Mouse (Mus musculus) ES-Bruce4 (cell line): Measurements from ENCODE around the gene Cytip. TPM values are rescaled to one million over a fixed set of nuclear protein-coding genes. Genes with fewer than 3 reads are reported as not detected.

Source experiments
- H3K27ac ChIP-seq: 2 replicates; pipeline ENCODE4 v1.5.1; 2012; ENCODE audit warnings: low read length, inconsistent platforms; ENCODE audit not compliant: insufficient read depth
- H3K27me3 ChIP-seq: 2 replicates; pipeline ENCODE4 v1.6.1; 2012; ENCODE audit warnings: mild to moderate bottlenecking, low read length, inconsistent platforms; ENCODE audit not compliant: control insufficient read depth, poor library complexity, insufficient read depth, severe bottlenecking
- H3K36me3 ChIP-seq: 2 replicates; pipeline ENCODE4 v1.6.1; 2012; ENCODE audit warnings: inconsistent platforms, mild to moderate bottlenecking, low read length, moderate library complexity; ENCODE audit not compliant: control insufficient read depth, poor library complexity, insufficient read depth, severe bottlenecking
- H3K4me1 ChIP-seq: one replicate; pipeline ENCODE4 v1.8.1; 2011; ENCODE audit warnings: low read length; ENCODE audit not compliant: control insufficient read depth, insufficient read depth
- H3K4me3 ChIP-seq: 2 replicates; pipeline ENCODE4 v1.5.1; 2011; ENCODE audit warnings: low read depth, mild to moderate bottlenecking, low read length
- H3K9ac ChIP-seq: 2 replicates; pipeline ENCODE4 v1.6.1; 2012; ENCODE audit warnings: low read depth, mild to moderate bottlenecking, inconsistent platforms; ENCODE audit not compliant: poor library complexity, severe bottlenecking
- H3K9me3 ChIP-seq: replicated peaks from 2 replicates; pipeline ENCODE4 v1.6.1; 2012; ENCODE audit warnings: mild to moderate bottlenecking, low read length, inconsistent platforms; ENCODE audit not compliant: control insufficient read depth, poor library complexity, insufficient read depth, severe bottlenecking
- CTCF ChIP-seq: IDR thresholded peaks from one replicate; pipeline ENCODE4 v1.8.1; 2011; ENCODE audit warnings: low read depth, low read length
- EP300 ChIP-seq: IDR thresholded peaks from 2 replicates; pipeline ENCODE4 v1.6.1; 2011; ENCODE audit warnings: low read depth, low read length; ENCODE audit not compliant: insufficient read depth
- POLR2A ChIP-seq: IDR thresholded peaks from one replicate; pipeline ENCODE4 v1.8.1; 2011; ENCODE audit warnings: low read length; ENCODE audit not compliant: insufficient read depth
- polyA plus RNA-seq: library from polyadenylated mRNA; stranded (reverse); fragments of >200 nt; gene quantifications from 2 replicates; pipeline ENCODE4 v1.2.4, GENCODE M21; 2011; ENCODE audit warnings: low read depth; ENCODE audit not compliant: missing spikeins, insufficient read depth, insufficient read length

The Cytip gene
- polyA plus RNA-seq, 1 experiment = not detected

DNA sequence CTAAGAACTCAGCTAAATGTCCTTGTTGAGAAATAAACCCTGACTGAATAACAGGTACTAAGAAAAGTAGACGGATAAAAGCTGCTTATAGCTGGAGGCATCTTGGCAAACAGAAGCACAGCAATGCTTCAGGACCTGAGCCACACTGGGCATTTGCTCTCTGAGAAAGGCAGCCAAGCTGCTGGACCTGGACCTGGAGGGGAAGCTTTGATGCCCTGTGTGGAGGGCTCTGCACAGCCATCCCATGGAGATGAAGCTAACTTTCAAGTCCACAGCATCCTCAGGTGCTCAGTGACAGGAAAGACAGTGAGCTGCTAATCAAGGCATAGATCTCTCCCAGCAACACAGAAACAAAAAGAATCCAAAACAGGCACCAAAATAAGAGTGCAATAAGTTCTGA, 54.8 kb downstream of the Cytip start:
- Histone ChIP-seq H3K9me3 (no peaks in the 10 kb centered on the region), H3K27me3 (no peaks in the 10 kb centered on the region), H3K4me3 (no peak overlapping the region), H3K36me3 (no peaks in the 10 kb centered on the region), H3K4me1 (no peaks in the 10 kb centered on the region), H3K9ac (no peak overlapping the region), H3K27ac (no peak overlapping the region)
- no peak for TF ChIP-seq CTCF
- no peak for TF ChIP-seq EP300
- TF ChIP-seq POLR2A = no peak

GRCm38 (mm10) chr2:58138611-58139010, 56.7 kb downstream of the Cytip start:
- Histone ChIP-seq H3K4me3 (no peak overlapping the region), H3K27me3 (no peaks in the 10 kb centered on the region), H3K27ac (no peak overlapping the region), H3K9me3 (no peaks in the 10 kb centered on the region), H3K9ac (no peak overlapping the region), H3K36me3 (no peaks in the 10 kb centered on the region), H3K4me1 (no peaks in the 10 kb centered on the region)
- TF ChIP-seq EP300 (no peak), CTCF (no peak), POLR2A (no peak)

- Histone ChIP-seq H3K27ac (no peak overlapping the region), H3K4me1 (no peaks in the 10 kb centered on the region), H3K9ac (no peak overlapping the region), H3K9me3 (no peaks in the 10 kb centered on the region), H3K27me3 (no peaks in the 10 kb centered on the region), H3K4me3 (no peak overlapping the region), H3K36me3 (no peaks in the 10 kb centered on the region)
- TF ChIP-seq CTCF (no peak), POLR2A (no peak), EP300 (no peak)
Observed at GRCm38 (mm10) chr2:58137676-58138075, 57.7 kb downstream of the Cytip start.

DNA sequence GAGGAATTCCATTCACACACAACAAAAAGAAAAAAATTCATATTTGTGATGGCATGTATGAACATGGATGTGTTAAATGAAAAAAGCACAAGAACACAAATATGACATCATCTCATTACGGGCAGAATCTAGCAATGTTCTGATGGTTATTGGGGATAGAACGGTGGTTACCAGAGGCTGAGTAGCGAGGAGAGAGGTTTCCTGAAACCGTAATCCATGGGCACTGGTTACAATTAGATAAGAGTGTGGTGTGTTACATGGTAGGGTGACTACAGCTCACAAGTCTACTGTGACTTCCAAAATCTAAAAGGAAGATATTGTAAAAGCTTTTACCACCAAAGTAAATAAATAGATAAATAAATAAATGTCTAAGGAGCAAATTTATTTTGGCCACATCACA, 58.8 kb downstream of the Cytip start:
- no peaks in the 10 kb centered on the region for H3K27me3 ChIP-seq
- H3K27ac ChIP-seq = no peak overlapping the region
- no peak overlapping the region for H3K4me3 ChIP-seq
- H3K36me3 ChIP-seq = no peaks in the 10 kb centered on the region
- no peak for TF ChIP-seq CTCF
- no peak for TF ChIP-seq EP300
- no peak for TF ChIP-seq POLR2A
- no peaks in the 10 kb centered on the region for H3K9me3 ChIP-seq
- H3K4me1 ChIP-seq = no peaks in the 10 kb centered on the region
- no peak overlapping the region for H3K9ac ChIP-seq

DNA sequence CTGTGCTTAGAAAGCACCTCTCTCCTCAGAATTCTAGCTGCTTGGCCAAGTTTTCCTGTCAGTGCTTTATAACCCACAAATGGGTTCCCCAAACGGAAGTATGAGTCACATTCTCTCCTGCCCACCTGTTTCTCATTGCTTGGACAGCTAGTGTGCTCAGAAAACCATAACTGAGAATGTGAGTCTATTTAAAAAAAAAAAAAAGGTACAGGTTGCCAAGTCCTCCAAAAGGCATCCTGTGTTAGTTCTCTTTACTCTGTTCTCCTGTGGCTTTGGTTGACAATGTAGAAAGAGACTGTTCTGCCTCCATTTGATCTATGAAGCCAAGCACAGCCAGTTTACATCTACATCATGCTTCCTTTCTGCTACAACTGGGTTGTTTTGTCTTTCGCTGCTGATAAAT, 60.3 kb downstream of the Cytip start:
- H3K4me3 ChIP-seq = no peak overlapping the region
- no peak overlapping the region for H3K9ac ChIP-seq
- H3K27ac ChIP-seq = no peak overlapping the region
- no peaks in the 10 kb centered on the region for H3K27me3 ChIP-seq
- no peak for TF ChIP-seq POLR2A
- no peak for TF ChIP-seq CTCF
- TF ChIP-seq EP300 = no peak
- no peaks in the 10 kb centered on the region for H3K4me1 ChIP-seq
- H3K9me3 ChIP-seq = no peaks in the 10 kb centered on the region
- no peaks in the 10 kb centered on the region for H3K36me3 ChIP-seq

- H3K4me3 ChIP-seq = no peak overlapping the region
- no peak overlapping the region for H3K27ac ChIP-seq
- no peak overlapping the region for H3K9ac ChIP-seq
- TF ChIP-seq POLR2A = no peak
- TF ChIP-seq EP300 = no peak
- TF ChIP-seq CTCF = no peak
- no peaks in the 10 kb centered on the region for H3K9me3 ChIP-seq
- H3K4me1 ChIP-seq = no peaks in the 10 kb centered on the region
- no peaks in the 10 kb centered on the region for H3K27me3 ChIP-seq
- no peaks in the 10 kb centered on the region for H3K36me3 ChIP-seq
Observed at GRCm38 (mm10) chr2:58132597-58132996, 62.7 kb downstream of the Cytip start.
